Mouse (Mus musculus) CD4-positive helper T cell, adult 2 months (primary cell): ENCODE data around the gene Bcat2.

ENCODE experiments used
- DNase-seq: peaks from one replicate; pipeline ENCODE4 v3.0.0-alpha.2; 2012; ENCODE audit warnings: low read depth, missing footprints, low spot score

The Bcat2 gene

DNA sequence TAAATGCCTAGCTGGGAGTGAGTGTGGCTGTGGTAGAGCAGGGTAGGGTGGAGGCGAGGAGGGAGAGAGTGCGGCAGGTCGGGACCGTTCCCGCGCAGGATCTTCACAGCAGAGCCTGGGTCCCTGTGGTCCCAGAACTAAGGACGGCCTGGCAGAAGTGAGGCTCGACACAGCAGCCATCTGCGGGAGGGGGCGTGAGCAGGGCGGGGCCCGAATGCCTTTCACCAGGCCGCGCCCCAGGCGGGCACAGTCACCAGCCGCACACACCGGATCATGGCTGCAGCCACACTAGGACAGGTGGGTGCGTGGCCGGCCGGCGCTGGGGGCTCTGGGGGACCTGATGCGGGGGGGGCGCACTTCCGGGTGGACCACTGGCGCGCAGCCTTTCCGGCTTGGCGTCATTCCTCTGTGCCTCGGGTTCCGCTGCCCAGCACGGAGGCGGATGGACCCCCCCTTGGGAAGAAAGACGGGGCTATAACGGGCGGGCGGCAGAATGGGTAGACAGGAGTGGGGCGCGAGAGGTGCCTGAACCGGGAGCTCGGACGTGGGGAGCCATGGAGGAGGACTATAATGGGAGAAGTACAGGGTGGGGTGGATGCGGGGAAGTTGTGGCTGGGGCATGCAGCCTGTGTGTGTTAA lies at the start of gene Bcat2:
Gene Bcat2 (plus strand): TSS at position 51 of the 639 bp plus-strand sequence.
- peak; percentile 84 for DNase-seq

DNA sequence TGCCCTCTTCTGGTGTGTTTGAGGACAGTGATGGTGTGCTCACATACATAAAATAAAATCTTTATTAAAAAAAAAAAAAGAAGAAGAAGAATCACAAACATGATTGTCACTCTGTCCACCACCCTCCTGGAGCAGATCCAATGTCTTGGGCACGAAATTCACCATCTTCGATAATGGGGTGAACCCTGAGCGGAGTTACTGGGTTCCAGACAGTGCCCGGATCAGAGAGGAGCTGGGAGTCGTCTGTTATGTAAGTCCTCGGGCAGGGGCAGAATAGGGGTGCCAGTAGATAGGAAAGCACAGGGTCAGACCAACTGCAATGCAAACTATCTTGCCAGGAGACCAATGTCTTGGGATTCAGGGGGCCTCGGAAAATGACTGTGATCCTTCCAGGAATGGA lies 49.3 kb upstream of the Bcat2 start:
- DNase-seq = no peak

DNA sequence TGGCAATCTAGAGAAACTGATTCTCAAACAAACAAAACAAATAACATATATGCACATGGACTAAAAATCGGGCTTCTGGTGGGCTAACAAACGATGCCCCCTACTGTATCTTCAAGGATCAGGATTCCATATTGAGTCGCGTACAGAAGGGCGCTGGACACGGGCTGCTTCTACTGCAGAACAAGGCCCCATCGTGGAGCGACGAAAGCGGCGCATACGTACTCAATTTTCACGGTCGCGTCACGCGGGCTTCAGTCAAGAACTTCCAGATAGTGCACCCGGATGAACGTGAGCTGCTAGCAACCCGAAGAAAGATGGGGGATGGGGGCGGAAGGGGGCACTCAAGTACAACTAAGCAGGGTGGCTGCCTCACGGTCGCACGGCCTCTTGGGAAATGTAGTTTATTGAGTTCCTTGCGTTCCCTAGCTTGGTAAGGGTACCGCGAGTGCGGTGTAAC lies 48.2 kb upstream of the Bcat2 start:
- peak; percentile 96 for DNase-seq

DNA sequence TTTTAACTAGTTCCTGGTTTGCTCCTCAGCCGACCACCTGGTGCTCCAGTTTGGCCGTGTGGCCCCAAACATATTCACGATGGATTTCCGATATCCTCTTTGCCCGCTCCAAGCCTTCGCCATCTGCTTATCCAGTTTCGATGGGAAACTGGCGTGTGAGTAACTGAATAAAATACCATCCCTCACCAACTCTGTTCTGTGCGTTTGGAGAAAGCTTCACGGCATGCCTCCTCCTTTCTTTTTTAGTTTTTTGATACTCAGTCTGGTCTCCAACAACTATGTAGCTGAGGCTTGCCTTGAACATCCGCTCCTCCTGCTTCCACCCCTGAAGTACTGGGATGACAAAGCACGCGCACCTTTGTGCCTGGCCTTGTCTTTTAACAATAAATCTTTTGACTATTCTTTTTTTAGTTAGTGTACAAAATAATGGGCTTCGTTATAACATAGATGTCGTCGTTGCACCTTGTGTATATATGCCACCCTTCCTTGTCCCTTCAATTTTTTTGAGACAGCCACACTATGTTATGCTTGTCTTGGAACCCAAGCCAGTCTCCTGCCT lies 47.7 kb upstream of the Bcat2 start:
- DNase-seq = no peak

- peak; percentile 43 for DNase-seq
Observed at GRCm38 (mm10) chr7:45522957-45523676, 46.8 kb upstream of the Bcat2 start.

DNA sequence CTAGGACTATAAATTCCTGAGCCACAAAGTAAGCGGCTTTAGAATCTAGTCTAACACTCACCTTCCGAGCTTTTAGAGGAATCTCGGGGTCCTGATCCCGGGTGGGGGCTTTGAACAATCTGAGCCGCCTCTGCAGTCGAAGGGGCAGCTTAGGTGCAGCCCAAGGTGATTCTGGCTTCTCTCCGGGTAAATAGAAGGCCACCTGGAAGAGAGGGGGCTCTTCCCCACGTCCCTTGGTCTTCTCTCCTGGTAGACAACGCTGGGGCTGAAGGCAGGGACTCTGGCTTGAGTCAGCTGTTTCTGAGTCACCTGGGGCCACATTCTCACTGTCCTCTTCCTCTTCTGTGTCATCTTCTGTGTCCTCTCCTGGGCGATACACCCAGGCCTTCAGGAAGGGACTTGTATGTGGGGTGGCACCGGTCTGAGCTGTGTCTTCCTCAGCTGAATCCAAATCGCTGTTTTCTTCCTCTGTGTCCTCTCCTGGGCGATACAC lies 46.2 kb upstream of the Bcat2 start:
- peak; percentile 16 for DNase-seq

DNA sequence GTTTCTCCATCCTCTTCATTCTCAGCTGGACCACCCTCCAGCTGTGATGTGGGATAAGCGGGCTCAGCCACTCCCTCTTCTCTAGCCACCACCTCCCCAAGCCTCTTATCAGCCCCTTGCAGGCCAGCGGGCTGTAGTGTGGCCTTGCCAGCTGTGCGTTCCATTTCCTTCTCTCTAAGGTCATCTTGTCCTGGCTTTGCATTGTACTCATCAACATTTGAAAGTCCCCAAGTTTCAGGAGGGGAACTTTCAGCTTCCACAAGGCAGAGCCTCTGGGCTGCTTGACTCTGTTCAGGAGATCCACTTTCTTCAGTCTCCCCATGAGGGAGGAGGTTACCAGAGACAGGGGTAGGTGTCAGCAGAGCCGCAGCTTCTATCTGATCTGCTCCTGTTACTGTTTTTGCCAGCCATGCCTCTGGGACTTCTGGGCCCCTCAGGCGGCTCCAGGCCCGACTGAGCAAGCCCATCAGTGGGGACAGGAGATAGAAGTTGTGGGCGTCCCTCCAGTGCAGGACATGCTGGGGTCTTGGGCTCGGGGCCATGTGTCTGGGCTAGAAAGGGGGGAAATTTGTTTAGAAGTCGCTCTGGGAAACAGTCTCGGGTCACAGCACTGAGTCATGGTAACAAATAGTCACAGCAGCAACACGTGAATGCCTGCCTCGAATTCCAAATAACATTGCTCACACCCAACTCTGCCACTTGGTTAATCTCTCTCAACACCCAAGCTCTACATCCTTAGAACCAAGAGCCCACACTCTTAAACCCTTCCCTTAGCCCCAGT lies 44.9 kb upstream of the Bcat2 start:
- DNase-seq = peak; percentile 53

DNA sequence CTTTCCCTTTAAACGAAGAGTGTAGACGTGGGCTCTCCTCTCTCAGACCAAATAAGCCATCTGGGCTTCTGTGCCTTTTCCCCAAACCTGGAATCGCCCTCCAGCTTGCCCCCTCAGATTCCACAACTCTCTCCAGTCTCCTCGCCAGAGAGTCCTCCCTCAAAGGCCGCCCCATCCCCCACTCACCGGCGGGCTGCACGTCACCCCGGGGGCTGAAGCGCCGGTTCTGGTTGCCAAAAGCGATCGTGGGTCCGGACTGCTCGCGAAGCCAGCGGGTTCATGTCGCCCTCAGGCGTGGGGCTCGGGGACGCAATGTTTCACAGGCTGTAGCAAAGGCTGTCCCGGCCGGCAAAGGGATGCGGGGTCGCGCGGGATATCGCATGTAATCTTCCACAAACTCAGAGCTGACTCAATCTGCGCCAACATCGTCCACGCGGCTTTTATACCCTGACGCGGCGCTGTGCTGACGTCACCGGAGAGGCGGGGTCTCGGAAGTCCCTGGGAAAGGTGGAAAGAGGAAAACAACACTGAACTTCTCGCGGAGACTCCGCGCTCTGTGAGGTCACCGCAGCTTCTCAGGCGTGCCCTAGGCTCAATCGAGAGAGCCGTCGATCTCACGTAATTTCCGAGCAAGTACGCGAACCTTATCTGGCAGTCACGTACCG lies 44.0 kb upstream of the Bcat2 start, which contains the start of the genes Ppp1r15a and Plekha4:
Gene Ppp1r15a (minus strand): TSS at position 460 of the 665 bp plus-strand sequence.
Gene Plekha4 (plus strand): TSS at position 522 of the 665 bp plus-strand sequence.
- DNase-seq = peak; percentile 99

DNA sequence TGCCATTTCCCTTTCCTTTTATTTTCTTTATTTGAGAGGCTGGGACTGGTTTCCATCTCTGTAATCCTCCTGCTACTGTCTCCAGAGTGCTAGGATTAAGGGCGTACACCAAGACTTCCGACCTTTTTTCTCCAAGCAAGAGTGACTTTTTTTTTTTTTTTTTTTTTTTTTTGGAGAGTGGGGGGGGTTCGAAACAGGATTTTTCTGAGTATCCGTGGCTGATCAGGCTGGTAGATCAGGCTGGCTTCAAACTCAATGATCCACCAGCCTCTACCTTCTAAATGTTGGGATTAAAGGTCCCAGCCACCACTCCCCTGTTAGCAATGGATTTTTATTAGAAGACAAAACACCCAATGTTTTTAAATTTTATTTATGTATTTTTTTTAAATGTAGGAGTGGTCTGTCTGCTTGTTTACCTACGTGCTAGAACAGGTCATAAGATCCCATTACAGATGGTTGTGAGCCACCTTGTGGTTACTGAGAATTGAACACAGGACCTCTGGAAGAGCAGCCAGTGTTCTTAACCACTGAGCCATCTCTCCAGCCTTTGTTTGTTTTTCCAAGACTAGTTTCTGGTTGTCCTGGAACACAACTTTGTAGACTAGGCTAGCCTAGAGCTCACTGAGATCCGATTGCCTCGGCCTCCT lies 43.4 kb upstream of the Bcat2 start:
- peak; percentile 82 for DNase-seq

GRCm38 (mm10) chr7:45527169-45527568 lies 42.8 kb upstream of the Bcat2 start:
- DNase-seq = peak; percentile 64

GRCm38 (mm10) chr7:45529461-45529860 lies 40.5 kb upstream of the Bcat2 start:
- DNase-seq = peak; percentile 19

- no peak for DNase-seq
Observed at GRCm38 (mm10) chr7:45530643-45531042, 39.3 kb upstream of the Bcat2 start.

DNA sequence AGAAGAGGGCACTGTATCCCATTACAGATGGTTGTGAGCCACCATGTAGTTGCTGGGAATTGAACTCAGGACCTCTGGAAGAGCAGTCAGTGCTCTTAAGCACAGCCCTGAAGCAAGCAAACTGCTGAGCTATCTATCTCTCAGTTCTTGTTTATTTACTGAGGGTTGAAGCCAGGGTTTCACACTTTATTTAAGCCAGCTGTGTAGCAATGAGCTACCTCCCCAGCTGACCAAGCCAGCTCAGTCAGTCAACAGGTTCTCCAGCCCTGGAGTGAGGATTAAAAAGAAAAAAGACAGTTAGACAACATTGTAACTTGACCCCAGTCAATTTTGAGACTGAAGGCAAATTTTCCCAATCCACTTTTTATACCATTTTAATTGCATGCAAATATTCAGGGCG lies 34.3 kb upstream of the Bcat2 start:
- DNase-seq = no peak

DNA sequence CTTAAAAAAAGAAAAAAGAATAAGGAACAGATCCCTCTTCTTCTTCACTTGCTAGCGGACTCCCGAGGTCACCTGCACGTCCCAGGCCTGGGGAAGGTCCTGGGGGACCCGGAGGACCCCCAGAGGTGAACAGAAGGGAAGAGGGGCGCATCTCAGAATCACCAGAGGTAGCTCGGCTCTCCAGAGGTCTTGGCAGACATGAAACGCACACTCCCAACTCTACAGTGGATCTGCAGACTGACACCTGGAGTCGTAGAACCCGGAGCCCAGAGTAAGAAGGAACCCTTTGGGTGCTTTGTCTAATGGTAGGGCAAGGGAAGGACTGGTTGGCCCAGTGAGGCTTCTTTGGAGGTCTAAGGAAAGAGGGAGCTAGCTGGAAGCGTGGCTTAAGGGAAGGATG lies 32.4 kb upstream of the Bcat2 start:
- DNase-seq = no peak

DNA sequence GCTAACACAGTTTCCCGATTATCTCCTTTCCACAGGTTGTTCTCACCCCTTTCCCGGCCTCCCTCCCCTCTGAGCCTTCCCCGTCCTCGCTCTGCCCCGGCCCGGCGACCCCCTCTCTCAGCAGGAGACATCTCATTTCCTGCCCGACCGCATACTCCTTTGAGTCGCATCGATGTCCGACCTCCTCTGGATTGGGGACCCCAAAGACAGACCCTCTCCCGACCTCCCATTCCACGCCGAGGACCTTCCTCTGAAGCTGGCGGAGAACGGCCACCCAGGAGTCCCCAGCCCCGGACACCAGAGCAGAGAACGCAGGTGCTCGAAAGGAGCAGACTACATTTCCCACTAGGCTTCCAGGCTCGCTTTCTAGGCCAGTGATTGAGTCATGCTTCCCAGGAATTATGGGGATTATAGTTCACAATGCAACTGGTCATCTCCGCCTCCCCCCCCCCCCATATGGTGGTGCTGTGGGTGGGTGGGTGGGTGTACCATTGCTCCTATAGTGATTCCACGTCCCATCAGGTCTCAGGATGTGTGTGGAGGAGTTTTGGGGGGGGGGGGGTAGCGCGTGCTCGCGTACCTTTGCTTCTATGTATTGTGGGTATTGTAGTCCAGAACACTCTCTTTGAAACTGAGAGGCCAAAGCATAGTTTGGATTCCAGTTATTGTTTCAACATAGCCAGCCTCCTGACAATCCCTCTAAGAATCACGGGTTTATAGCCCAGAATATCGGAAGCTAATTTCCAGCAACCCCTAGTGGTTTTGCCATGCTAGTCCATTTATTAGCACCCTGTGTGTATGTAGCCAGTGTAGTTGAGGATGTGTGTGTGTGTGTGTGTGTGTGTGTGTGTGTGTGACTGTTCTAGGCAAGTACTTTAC lies 31.6 kb upstream of the Bcat2 start:
- no peak for DNase-seq

DNA sequence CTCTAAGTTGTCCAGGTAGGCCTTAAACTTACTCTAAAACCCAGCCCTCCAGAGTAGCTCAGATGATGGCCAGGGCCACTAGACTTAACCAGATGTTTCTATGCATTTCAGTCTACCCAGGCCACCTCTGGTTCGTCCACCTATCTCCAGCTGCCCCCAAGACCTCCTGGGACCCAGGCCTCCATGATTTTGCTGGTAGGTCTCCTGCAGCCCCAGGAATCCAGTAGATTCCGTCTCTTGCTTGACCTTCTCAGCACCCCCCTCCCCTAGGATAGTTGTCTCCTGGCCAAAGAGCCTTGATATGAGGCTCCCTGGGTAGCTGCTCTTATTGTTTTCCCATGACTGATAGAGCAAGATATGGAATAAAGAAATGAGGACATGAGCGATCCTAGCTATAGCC lies 30.9 kb upstream of the Bcat2 start:
- no peak for DNase-seq

DNA sequence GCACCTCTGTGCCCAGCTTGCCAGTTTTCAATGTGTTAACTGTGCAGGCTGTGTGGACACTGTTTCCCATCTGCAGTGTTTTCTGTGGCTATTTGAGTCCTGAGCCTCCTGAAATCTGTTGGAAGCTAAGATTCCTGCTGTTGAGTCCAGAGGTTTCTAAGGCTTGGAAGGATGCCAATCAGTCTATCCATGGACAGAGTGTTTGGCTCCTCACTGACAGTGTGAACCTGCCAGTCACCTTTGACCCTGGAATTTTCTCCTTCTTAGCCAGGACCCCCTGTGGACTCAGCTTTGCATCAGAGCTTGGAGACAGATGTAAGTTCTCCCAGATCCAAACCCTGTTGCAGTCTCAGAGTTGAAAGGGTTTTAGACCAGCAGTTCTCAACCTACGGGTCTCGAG lies 29.7 kb upstream of the Bcat2 start:
- DNase-seq = no peak

GRCm38 (mm10) chr7:45544525-45544924 lies 25.4 kb upstream of the Bcat2 start:
- no peak for DNase-seq

- DNase-seq = no peak
Observed at GRCm38 (mm10) chr7:45549641-45550436, 20.1 kb upstream of the Bcat2 start.
